Mouse (Mus musculus): ENCODE measurements around the gene Nr4a1.

DNA sequence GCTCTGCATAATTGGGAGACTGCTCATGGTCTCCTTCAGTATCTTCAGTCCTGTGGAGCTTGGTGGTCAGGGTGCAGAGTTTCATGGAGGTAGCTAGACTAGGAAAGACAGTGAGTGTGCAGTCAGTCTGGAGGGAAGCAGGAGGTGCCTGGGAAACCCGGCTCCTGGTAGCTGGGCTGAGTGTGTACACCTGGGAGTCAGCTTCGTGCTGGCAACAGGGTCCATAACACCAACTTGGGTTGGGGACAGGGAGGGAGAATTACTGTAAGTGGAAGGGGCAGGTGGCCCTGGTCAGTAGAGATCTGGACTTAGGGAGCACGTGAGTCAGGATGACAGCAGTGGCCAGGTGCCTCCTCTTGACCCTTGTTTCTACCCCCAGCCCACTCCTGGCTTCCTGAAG lies 5.9 kb downstream of the Nr4a1 start:
- TF ChIP-seq CTCF (IDR thresholded peaks at IDR 0.05; ENCODE audit: control insufficient read depth, insufficient read depth, low read length), result no peak
- TF ChIP-seq POLR2A (IDR thresholded peaks at IDR 0.05; ENCODE audit: borderline replicate concordance, control insufficient read depth, low read depth, low read length), result no peak
